Comparison of ENCODE assay signal across 13 mouse cellular contexts in the genomic region with DNA sequence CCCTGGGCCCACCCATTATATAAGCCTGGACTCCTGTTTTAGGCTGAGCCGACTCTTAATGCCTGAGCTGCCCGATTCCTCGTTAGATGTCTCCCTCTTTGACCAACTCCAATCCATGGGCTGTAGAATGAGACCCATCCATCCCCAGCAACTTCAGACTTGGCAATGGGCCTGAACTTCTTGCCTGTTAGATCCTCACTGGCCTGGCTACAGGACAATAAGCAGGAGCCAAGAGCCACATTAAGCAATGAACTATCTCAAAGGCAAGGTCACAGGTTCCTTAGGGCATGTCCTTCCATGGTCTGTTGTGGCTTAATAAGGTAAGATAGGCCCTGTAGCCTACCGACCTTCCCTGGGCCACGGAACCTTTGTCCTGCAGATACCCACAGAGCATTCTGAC. TPM values are rescaled to one million over a fixed set of nuclear protein-coding genes. Genes with fewer than 3 reads are reported as not detected.
A peak's percentile ranks its signal among the peaks of the same experiment; 100 is the strongest.
DNase-seq lines count a peak whose midpoint lies in the region; ATAC-seq and TF ChIP-seq lines count a peak whose summit lies in the region.
"Had no signal": no experiment of that assay in that cellular context is flagged by ENCODE, and none has a peak within 500 bp of the region (broad histone marks: within the 10 kb centered on the region; RNA-seq: fewer than 3 reads in every experiment).

No protein-coding gene starts in this region.

- 95% methylated on average over 5 of the region's 5 CpGs for WGBS in hindbrain, embryonic 13.5 days
- WGBS in hindbrain, embryonic 10.5 days: 90% methylated on average over 5 of the region's 5 CpGs
- WGBS in heart, postnatal 0 days: 75% methylated on average over 5 of the region's 5 CpGs
- 81% methylated on average over 5 of the region's 5 CpGs for WGBS in forebrain, embryonic 12.5 days

- no peak for TF ChIP-seq POLR2A in testis, adult 2 months (IDR thresholded peaks at IDR 0.05; ENCODE audit: control insufficient read depth, low read depth, low read length)

- H3K27me3 ChIP-seq in hindbrain, embryonic 13.5 days: no peaks in the 10 kb centered on the region
- H3K27me3 ChIP-seq in hindbrain, embryonic 10.5 days (ENCODE audit: insufficient read depth, poor library complexity, severe bottlenecking): no peaks in the 10 kb centered on the region
- H3K27me3 ChIP-seq in testis, adult 2 months (ENCODE audit: control insufficient read depth, insufficient read depth, low read length): no peaks in the 10 kb centered on the region
- no peaks in the 10 kb centered on the region for H3K27me3 ChIP-seq in heart, postnatal 0 days (ENCODE audit: control insufficient read depth, insufficient read depth, low read length)
- H3K27me3 ChIP-seq in forebrain, embryonic 12.5 days: no peaks in the 10 kb centered on the region
- H3K27me3 ChIP-seq: embryonic facial prominence, embryonic 15.5 days had no signal

- no peaks in the 10 kb centered on the region for H3K4me1 ChIP-seq in hindbrain, embryonic 13.5 days (replicated peaks)
- peaks cover 5% of the 10 kb centered on the region; the same call in 1 of the 2 replicates for H3K4me1 ChIP-seq in hindbrain, embryonic 10.5 days (replicated peaks)
- 0 out of 2 replicates have a peak, but pooled peaks cover 2% of the 10 kb centered on the region for H3K4me1 ChIP-seq in testis, adult 2 months (ENCODE audit: control insufficient read depth, insufficient read depth, low read length)
- peaks cover 14% of the 10 kb centered on the region for H3K4me1 ChIP-seq in heart, postnatal 0 days (ENCODE audit: control insufficient read depth, insufficient read depth)
- no peaks in the 10 kb centered on the region for H3K4me1 ChIP-seq in forebrain, embryonic 12.5 days
- H3K4me1 ChIP-seq: embryonic facial prominence, embryonic 15.5 days had no signal

- no peaks in the 10 kb centered on the region for H3K9me3 ChIP-seq in hindbrain, embryonic 13.5 days
- H3K9me3 ChIP-seq in hindbrain, embryonic 10.5 days: no peaks in the 10 kb centered on the region
- no peaks in the 10 kb centered on the region for H3K9me3 ChIP-seq in heart, postnatal 0 days (replicated peaks; ENCODE audit: control insufficient read depth, low read length)
- H3K9me3 ChIP-seq in forebrain, embryonic 12.5 days: no peaks in the 10 kb centered on the region
- H3K9me3 ChIP-seq: embryonic facial prominence, embryonic 15.5 days had no signal

- H3K36me3 ChIP-seq in hindbrain, embryonic 13.5 days: peaks cover 32% of the 10 kb centered on the region
- 0 out of 2 replicates have a peak, but pooled peaks cover 8% of the 10 kb centered on the region for H3K36me3 ChIP-seq in hindbrain, embryonic 10.5 days
- no peaks in the 10 kb centered on the region for H3K36me3 ChIP-seq in testis, adult 2 months (ENCODE audit: control insufficient read depth, insufficient read depth, low read length)
- H3K36me3 ChIP-seq in heart, postnatal 0 days (replicated peaks; ENCODE audit: control insufficient read depth, insufficient read depth, low read length): 0 out of 2 replicates have a peak, but pooled peaks cover 4% of the 10 kb centered on the region
- peaks cover 10% of the 10 kb centered on the region for H3K36me3 ChIP-seq in forebrain, embryonic 12.5 days (replicated peaks)

- H3K9ac ChIP-seq in hindbrain, embryonic 13.5 days: no peak overlapping the region
- H3K9ac ChIP-seq in heart, postnatal 0 days (replicated peaks; ENCODE audit: low read depth, low read length): no peak overlapping the region
- no peak overlapping the region for H3K9ac ChIP-seq in forebrain, embryonic 12.5 days
- H3K9ac ChIP-seq: embryonic facial prominence, embryonic 15.5 days; forebrain, postnatal 0 days had no signal

- no peak overlapping the region for H3K4me3 ChIP-seq in hindbrain, embryonic 13.5 days
- no peak overlapping the region for H3K4me3 ChIP-seq in hindbrain, embryonic 10.5 days
- no peak overlapping the region for H3K4me3 ChIP-seq in testis, adult 2 months (ENCODE audit: control insufficient read depth, low read depth, low read length)
- no peak overlapping the region for H3K4me3 ChIP-seq in heart, postnatal 0 days (ENCODE audit: low read depth, low read length)
- no peak overlapping the region for H3K4me3 ChIP-seq in forebrain, embryonic 12.5 days (replicated peaks)
- H3K4me3 ChIP-seq: embryonic facial prominence, embryonic 15.5 days had no signal

- TF ChIP-seq EP300 in heart, postnatal 0 days (IDR thresholded peaks at IDR 0.05; ENCODE audit: low read depth): no peak

- DNase-seq in hindbrain, embryonic 10.5 days (ENCODE audit: low spot score): no peak
- DNase-seq in testis, postnatal 10 days (ENCODE audit: low spot score): no peak
- DNase-seq in heart, postnatal 0 days (ENCODE audit: low spot score): no peak
- no peak for DNase-seq in kidney, postnatal 4 days
- DNase-seq: cerebellum, postnatal 14 days; forebrain, postnatal 0 days; gastrocnemius, postnatal 36 days; kidney, postnatal 36 days; lung, postnatal 10 days had no signal

- H3K27ac ChIP-seq in hindbrain, embryonic 13.5 days: peak overlapping the region; percentile 40; the same call in 1 of the 2 replicates
- H3K27ac ChIP-seq in hindbrain, embryonic 10.5 days: no peak overlapping the region
- H3K27ac ChIP-seq in testis, adult 2 months (ENCODE audit: control insufficient read depth, insufficient read depth, low read depth, low read length): peak overlapping the region; percentile 51; the same call in 1 of the 2 replicates
- H3K27ac ChIP-seq in heart, postnatal 0 days (ENCODE audit: low read depth): peak overlapping the region; percentile 41; the same call in 1 of the 2 replicates
- no peak overlapping the region for H3K27ac ChIP-seq in forebrain, embryonic 12.5 days
- H3K27ac ChIP-seq: embryonic facial prominence, embryonic 15.5 days had no signal

- no peak for ATAC-seq in hindbrain, embryonic 13.5 days (ENCODE audit: low FRiP score)
- ATAC-seq in heart, postnatal 0 days (ENCODE audit: insufficient read depth, low read depth): no peak
- ATAC-seq in forebrain, embryonic 12.5 days (ENCODE audit: low FRiP score): no peak
- ATAC-seq: forebrain, postnatal 0 days had no signal

- no peak overlapping the region for H3K4me2 ChIP-seq in hindbrain, embryonic 13.5 days
- H3K4me2 ChIP-seq in heart, postnatal 0 days (ENCODE audit: low read depth, low read length): no peak overlapping the region
- H3K4me2 ChIP-seq in forebrain, embryonic 12.5 days: no peak overlapping the region
- H3K4me2 ChIP-seq: embryonic facial prominence, embryonic 15.5 days had no signal

- TF ChIP-seq CTCF in testis, adult 2 months (IDR thresholded peaks at IDR 0.05; ENCODE audit: control insufficient read depth, insufficient read depth, insufficient replicate concordance, low read depth, low read length): no peak
- TF ChIP-seq CTCF in heart, postnatal 0 days (IDR thresholded peaks at IDR 0.05; ENCODE audit: low read depth): no peak

RNA-seq across cellular contexts. Expression of a gene that starts 9.8 kb away (rescaled TPM):
- polyA plus RNA-seq in hindbrain, embryonic 13.5 days (2015; fragmentation: Nextera tagmentation; extraction: Ambion mirVana): 22.5 and 25.5 TPM in 2 replicates
- 17.4 and 20.1 TPM in 2 replicates for polyA plus RNA-seq in hindbrain, embryonic 10.5 days (2016; fragmentation: Nextera tagmentation; extraction: Ambion mirVana)
- polyA plus RNA-seq in testis, adult 2 months (2012; rRNA removed): 2.4 and 2.7 TPM in 2 replicates
- total RNA-seq in heart, postnatal 0 days (2014; rRNA removed; ENCODE audit: low replicate concordance): 23.3 and 24.1 TPM in 2 replicates
- polyA plus RNA-seq in heart, postnatal 0 days (2015; fragmentation: Nextera tagmentation; extraction: Ambion mirVana): 14.1 and 16.4 TPM in 2 replicates
- polyA plus RNA-seq in forebrain, embryonic 12.5 days (2016; fragmentation: Nextera tagmentation; extraction: Ambion mirVana): 17.3 and 19.7 TPM in 2 replicates

Comparison
In these comparisons a context has a peak if more than half of its experiments do, and no peak if none do; other contexts are left out.
1. H3K27ac ChIP-seq: peak in hindbrain, embryonic 13.5 days (single experiment), testis, adult 2 months (single experiment) and heart, postnatal 0 days (single experiment); none in hindbrain, embryonic 10.5 days (single experiment) and forebrain, embryonic 12.5 days (single experiment).